Mouse (Mus musculus) embryonic facial prominence, embryonic 13.5 days (tissue): Measurements from ENCODE around the gene Hoxc11. TPM values are rescaled to one million over a fixed set of nuclear protein-coding genes. Genes with fewer than 3 reads are reported as not detected.

Experiments
- ATAC-seq: fragments of 200-750 bp; cut with Nextera tagmentation; 2 replicates; pipeline ENCODE4 v1.8.0; 2017; ENCODE audit warnings: low read depth; ENCODE audit not compliant: insufficient number of reproducible peaks, insufficient read depth, low FRiP score, low TSS enrichment
- H3K27ac ChIP-seq: fragments of 300-500 bp; sonication (generic); 2 replicates; pipeline ENCODE4 v1.5.1; 2015; ENCODE audit warnings: moderate library complexity, mild to moderate bottlenecking, inconsistent platforms
- H3K27me3 ChIP-seq: fragments of 300-500 bp; sonication (generic); 2 replicates; pipeline ENCODE4 v1.6.1; 2015; ENCODE audit warnings: mild to moderate bottlenecking, inconsistent platforms
- H3K36me3 ChIP-seq: fragments of 300-500 bp; sonication (generic); 2 replicates; pipeline ENCODE4 v1.6.1; 2015; ENCODE audit warnings: mild to moderate bottlenecking, inconsistent platforms
- H3K4me1 ChIP-seq: fragments of 300-500 bp; sonication (generic); 2 replicates; pipeline ENCODE4 v1.6.1; 2015; ENCODE audit warnings: inconsistent platforms
- H3K4me2 ChIP-seq: fragments of 300-500 bp; sonication (generic); 2 replicates; pipeline ENCODE4 v1.6.1; 2015; ENCODE audit warnings: moderate library complexity, mild to moderate bottlenecking, inconsistent platforms
- H3K4me3 ChIP-seq: fragments of 300-500 bp; sonication (generic); 2 replicates; pipeline ENCODE4 v1.5.1; 2015; ENCODE audit warnings: mild to moderate bottlenecking, inconsistent platforms
- H3K9ac ChIP-seq: fragments of 300-500 bp; sonication (generic); 2 replicates; pipeline ENCODE4 v1.6.1; 2015; ENCODE audit warnings: mild to moderate bottlenecking, inconsistent platforms
- H3K9me3 ChIP-seq: fragments of 300-500 bp; sonication (generic); 2 replicates; pipeline ENCODE4 v1.6.1; 2016; ENCODE audit warnings: inconsistent platforms
- WGBS: fragments of 180-500 bp; shearing (Covaris S2); methylation state at CpG from one replicate; pipeline ENCODE4 v1.1.7; 2015; ENCODE audit warnings: mixed read lengths; 5-methylcytosine and 5-hydroxymethylcytosine counted together
- polyA plus RNA-seq: library from polyadenylated mRNA; unstranded; fragments of >200 nt; fragmentation: Nextera tagmentation; extraction: Ambion mirVana; gene quantifications from 2 replicates; pipeline ENCODE4 v1.2.1, GENCODE M21; 2015

The Hoxc11 gene
- polyA plus RNA-seq, 1 experiment from 2014 or later, result not detected

GRCm38 (mm10) chr15:102955833-102956640 lies 1.8 kb downstream of the Hoxc11 start:
- H3K9me3 ChIP-seq, result no peaks in the 10 kb centered on the region
- no peaks in the 10 kb centered on the region for H3K36me3 ChIP-seq
- under 1% methylated on average over 39 of the region's 40 CpGs for WGBS
- H3K27me3 ChIP-seq, result peaks cover 99% of the 10 kb centered on the region
- no peaks in the 10 kb centered on the region for H3K4me1 ChIP-seq
- no peak for ATAC-seq
- H3K9ac ChIP-seq, result no peak overlapping the region
- H3K4me2 ChIP-seq, result no peak overlapping the region
- no peak overlapping the region for H3K27ac ChIP-seq
- H3K4me3 ChIP-seq, result no peak overlapping the region

- Histone ChIP-seq H3K27ac (no peak overlapping the region), H3K27me3 (peaks cover 99% of the 10 kb centered on the region), H3K4me2 (no peak overlapping the region), H3K4me3 (no peak overlapping the region), H3K36me3 (no peaks in the 10 kb centered on the region), H3K9ac (no peak overlapping the region), H3K4me1 (no peaks in the 10 kb centered on the region), H3K9me3 (no peaks in the 10 kb centered on the region)
- ATAC-seq, result no peak
- WGBS, result 2% methylated on average over 12 of the region's 12 CpGs
These were observed 2.7 kb downstream of the Hoxc11 start for GRCm38 (mm10) chr15:102956906-102957305.

GRCm38 (mm10) chr15:102959663-102960191 lies 5.5 kb downstream of the Hoxc11 start:
- Histone ChIP-seq H3K4me3 (no peak overlapping the region), H3K27ac (no peak overlapping the region), H3K9ac (no peak overlapping the region), H3K9me3 (no peaks in the 10 kb centered on the region), H3K36me3 (no peaks in the 10 kb centered on the region), H3K4me1 (no peaks in the 10 kb centered on the region), H3K27me3 (peaks cover 98% of the 10 kb centered on the region), H3K4me2 (no peak overlapping the region)
- WGBS, result under 1% methylated on average over 13 of the region's 13 CpGs
- ATAC-seq, result no peak

GRCm38 (mm10) chr15:102961728-102962127 lies 7.5 kb downstream of the Hoxc11 start:
- ATAC-seq, result no peak
- H3K27ac ChIP-seq, result no peak overlapping the region
- H3K27me3 ChIP-seq, result peaks cover 98% of the 10 kb centered on the region
- no peaks in the 10 kb centered on the region for H3K9me3 ChIP-seq
- H3K4me1 ChIP-seq, result peaks cover 4% of the 10 kb centered on the region; the same call in 1 of the 2 replicates
- WGBS, result 2% methylated on average over 6 of the region's 6 CpGs
- no peaks in the 10 kb centered on the region for H3K36me3 ChIP-seq
- no peak overlapping the region for H3K4me2 ChIP-seq
- no peak overlapping the region for H3K9ac ChIP-seq
- no peak overlapping the region for H3K4me3 ChIP-seq

GRCm38 (mm10) chr15:102962492-102962891 lies 8.3 kb downstream of the Hoxc11 start:
- Histone ChIP-seq H3K9ac (no peak overlapping the region), H3K27ac (no peak overlapping the region), H3K9me3 (no peaks in the 10 kb centered on the region), H3K4me1 (peaks cover 5% of the 10 kb centered on the region; the same call in 1 of the 2 replicates), H3K27me3 (peaks cover 98% of the 10 kb centered on the region), H3K4me3 (no peak overlapping the region), H3K36me3 (no peaks in the 10 kb centered on the region), H3K4me2 (no peak overlapping the region)
- no peak for ATAC-seq
- 2% methylated on average over 13 of the region's 13 CpGs for WGBS

- H3K36me3 ChIP-seq, result no peaks in the 10 kb centered on the region
- H3K4me3 ChIP-seq, result no peak overlapping the region
- WGBS, result 2% methylated on average over 8 of the region's 8 CpGs
- no peak overlapping the region for H3K4me2 ChIP-seq
- no peak for ATAC-seq
- H3K9me3 ChIP-seq, result no peaks in the 10 kb centered on the region
- H3K9ac ChIP-seq, result no peak overlapping the region
- H3K27ac ChIP-seq, result no peak overlapping the region
- H3K4me1 ChIP-seq, result peaks cover 5% of the 10 kb centered on the region; the same call in 1 of the 2 replicates
- peaks cover 97% of the 10 kb centered on the region for H3K27me3 ChIP-seq
These were observed 9.0 kb downstream of the Hoxc11 start for GRCm38 (mm10) chr15:102963259-102963658.

GRCm38 (mm10) chr15:102963671-102964640 lies 9.7 kb downstream of the Hoxc11 start:
- Histone ChIP-seq H3K4me3 (no peak overlapping the region), H3K36me3 (no peaks in the 10 kb centered on the region), H3K9me3 (no peaks in the 10 kb centered on the region), H3K4me2 (no peak overlapping the region), H3K27me3 (peaks cover 97% of the 10 kb centered on the region), H3K4me1 (peaks cover 5% of the 10 kb centered on the region; the same call in 1 of the 2 replicates), H3K9ac (no peak overlapping the region), H3K27ac (no peak overlapping the region)
- WGBS, result 2% methylated on average over 28 of the region's 28 CpGs
- no peak for ATAC-seq

GRCm38 (mm10) chr15:102965003-102965891 lies 11.0 kb downstream of the Hoxc11 start:
- Histone ChIP-seq H3K9me3 (no peaks in the 10 kb centered on the region), H3K36me3 (no peaks in the 10 kb centered on the region), H3K4me1 (peaks cover 5% of the 10 kb centered on the region; the same call in 1 of the 2 replicates), H3K4me3 (no peak overlapping the region), H3K27ac (no peak overlapping the region), H3K9ac (no peak overlapping the region), H3K4me2 (no peak overlapping the region), H3K27me3 (peaks cover 97% of the 10 kb centered on the region)
- ATAC-seq, result no peak
- WGBS, result 2% methylated on average over 26 of the region's 26 CpGs

- Histone ChIP-seq H3K27me3 (peaks cover 97% of the 10 kb centered on the region), H3K4me3 (peak overlapping the region; percentile 16; the same call in 1 of the 2 replicates), H3K27ac (no peak overlapping the region), H3K9me3 (no peaks in the 10 kb centered on the region), H3K9ac (no peak overlapping the region), H3K36me3 (no peaks in the 10 kb centered on the region), H3K4me2 (peak overlapping the region; percentile 19; the same call in 1 of the 2 replicates), H3K4me1 (peaks cover 5% of the 10 kb centered on the region; the same call in 1 of the 2 replicates)
- 2% methylated on average over 30 of the region's 30 CpGs for WGBS
- no peak for ATAC-seq
These were observed 11.9 kb downstream of the Hoxc11 start for GRCm38 (mm10) chr15:102965892-102966775.

- Histone ChIP-seq H3K4me2 (peak within 1 kb of the TSS; percentile 19; the same call in 1 of the 2 replicates), H3K9ac (no peak within 1 kb of the TSS), H3K36me3 (no peaks in the 10 kb centered on the region), H3K4me3 (peak within 1 kb of the TSS; percentile 16; the same call in 1 of the 2 replicates), H3K9me3 (no peaks in the 10 kb centered on the region), H3K27ac (no peak within 1 kb of the TSS), H3K27me3 (peaks cover 97% of the 10 kb centered on the region), H3K4me1 (peaks cover 5% of the 10 kb centered on the region; the same call in 1 of the 2 replicates)
- 4% methylated on average over 27 of the region's 27 CpGs for WGBS
- 0 out of 2 replicates have a peak, but pooled peaks have one; percentile 48 for ATAC-seq
These were observed 12.6 kb downstream of the Hoxc11 start, which contains the start of gene Hoxc10 for GRCm38 (mm10) chr15:102966776-102967311. Gene Hoxc10 (plus strand): TSS chr15:102966796.
